Mouse (Mus musculus): ENCODE measurements around the gene Olfr744. TPM values are rescaled to one million over a fixed set of nuclear protein-coding genes. Genes with fewer than 3 reads are reported as not detected.
"Not testable (repeated sequence)": the region's sequence is repeated elsewhere in the genome, so short reads cannot be mapped to it uniquely, and the experiment has no call there.

Gene Olfr744
- not detected in 2 replicates for polyA plus RNA-seq (2015; fragmentation: Nextera tagmentation; extraction: Ambion mirVana)

GRCm38 (mm10) chr14:50614579-50614978 lies at the start of gene Olfr744:
Gene Olfr744 (plus strand): TSS chr14:50614879.
- H3K4me1 ChIP-seq = no peaks in the 10 kb centered on the region
- 77% methylated on average over 2 of the region's 2 CpGs for WGBS
- peaks cover 7% of the 10 kb centered on the region for H3K9me3 ChIP-seq
- H3K27me3 ChIP-seq (replicated peaks) = no peaks in the 10 kb centered on the region
- no peak within 1 kb of the TSS for H3K4me3 ChIP-seq
- no peak for ATAC-seq (ENCODE audit: extremely low read depth, insufficient number of reproducible peaks, low FRiP score, low TSS enrichment)
- H3K9ac ChIP-seq = no peak within 1 kb of the TSS
- no peaks in the 10 kb centered on the region for H3K36me3 ChIP-seq
- H3K4me2 ChIP-seq = no peak within 1 kb of the TSS
- no peak within 1 kb of the TSS for H3K27ac ChIP-seq (replicated peaks)

- not testable (repeated sequence) for H3K4me1 ChIP-seq; H3K9me3 ChIP-seq; H3K27ac ChIP-seq (replicated peaks); H3K27me3 ChIP-seq (replicated peaks); H3K4me3 ChIP-seq; H3K36me3 ChIP-seq; H3K9ac ChIP-seq; ATAC-seq (ENCODE audit: extremely low read depth, insufficient number of reproducible peaks, low FRiP score, low TSS enrichment); H3K4me2 ChIP-seq
- WGBS = 77% methylated on average over 1 of the region's 1 CpGs
These were observed 41.6 kb upstream of the Olfr744 start for GRCm38 (mm10) chr14:50573056-50573455.

DNA sequence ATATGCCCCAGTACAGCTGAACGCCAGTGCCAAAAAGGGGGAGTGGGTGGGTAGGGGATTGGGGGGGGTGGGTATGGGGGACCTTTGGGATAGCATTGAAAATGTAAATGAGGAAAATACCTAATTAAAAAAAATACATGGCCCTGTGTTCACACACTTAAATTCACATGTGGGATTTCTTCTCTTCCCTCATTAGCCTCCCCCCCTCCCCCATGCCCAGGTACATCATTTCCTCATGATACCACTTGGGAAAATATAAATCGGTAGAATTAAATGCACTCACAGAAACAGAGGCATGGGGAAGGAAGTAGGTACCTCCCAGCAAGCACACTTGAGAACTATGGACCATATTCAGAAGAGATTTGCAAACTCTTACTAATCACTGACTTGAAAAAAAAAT lies 24.4 kb downstream of the Olfr744 start, which contains the start of gene Olfr745:
Olfr745 (plus strand) TSS at position 301 of the 400 bp plus-strand sequence.
- H3K9me3 ChIP-seq = 0 out of 2 replicates have a peak, but pooled peaks cover 10% of the 10 kb centered on the region
- no peaks in the 10 kb centered on the region for H3K27me3 ChIP-seq (replicated peaks)
- no peak within 1 kb of the TSS for H3K4me3 ChIP-seq
- no peak within 1 kb of the TSS for H3K4me2 ChIP-seq
- WGBS = 74% methylated on average over 2 of the region's 2 CpGs
- H3K9ac ChIP-seq = no peak within 1 kb of the TSS
- H3K27ac ChIP-seq (replicated peaks) = no peak within 1 kb of the TSS
- no peaks in the 10 kb centered on the region for H3K4me1 ChIP-seq
- no peaks in the 10 kb centered on the region for H3K36me3 ChIP-seq
- ATAC-seq (ENCODE audit: extremely low read depth, insufficient number of reproducible peaks, low FRiP score, low TSS enrichment) = no peak

DNA sequence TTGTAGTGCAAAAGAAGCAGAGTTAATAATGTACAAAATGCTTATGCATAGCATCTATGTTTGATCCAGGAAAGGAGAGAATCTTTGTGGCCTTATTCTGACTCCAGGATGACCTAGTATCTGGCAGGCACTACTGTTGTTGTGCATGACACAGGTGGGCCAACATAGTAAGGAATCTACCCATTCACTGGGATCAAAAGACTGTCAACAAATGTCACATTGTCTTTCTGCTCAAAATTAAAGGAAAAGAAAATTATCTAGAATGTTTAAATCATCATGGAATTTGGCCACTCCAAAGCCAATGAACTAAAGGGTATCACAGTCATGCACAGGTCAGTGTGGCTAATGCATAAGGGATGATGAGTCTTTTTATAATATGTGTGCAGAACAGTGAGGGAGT lies 32.1 kb downstream of the Olfr744 start, which contains the start of gene Olfr746:
Olfr746 (plus strand) TSS at position 301 of the 400 bp plus-strand sequence.
- ATAC-seq (ENCODE audit: extremely low read depth, insufficient number of reproducible peaks, low FRiP score, low TSS enrichment) = no peak
- Histone ChIP-seq H3K27ac (replicated peaks) (no peak within 1 kb of the TSS), H3K9ac (no peak within 1 kb of the TSS), H3K36me3 (no peaks in the 10 kb centered on the region), H3K4me2 (no peak within 1 kb of the TSS), H3K27me3 (replicated peaks) (no peaks in the 10 kb centered on the region), H3K9me3 (peaks cover 3% of the 10 kb centered on the region; the same call in 1 of the 2 replicates), H3K4me3 (no peak within 1 kb of the TSS), H3K4me1 (no peaks in the 10 kb centered on the region)

Other genes starting within 250 kb of the Olfr744 start
- gene Olfr736, start 233.7 kb upstream of the Olfr744 start, polyA plus RNA-seq (2015; fragmentation: Nextera tagmentation; extraction: Ambion mirVana) = not detected in 2 replicates
- gene Olfr738, start 207.3 kb upstream of the Olfr744 start, polyA plus RNA-seq (2015; fragmentation: Nextera tagmentation; extraction: Ambion mirVana) = not detected in 2 replicates
- gene Olfr739, start 196.3 kb upstream of the Olfr744 start, polyA plus RNA-seq (2015; fragmentation: Nextera tagmentation; extraction: Ambion mirVana) = not detected in 2 replicates
- gene Olfr740, start 169.3 kb upstream of the Olfr744 start, polyA plus RNA-seq (2015; fragmentation: Nextera tagmentation; extraction: Ambion mirVana) = not detected in 2 replicates
- gene Olfr741, start 142.1 kb upstream of the Olfr744 start, polyA plus RNA-seq (2015; fragmentation: Nextera tagmentation; extraction: Ambion mirVana) = not detected in 2 replicates
- gene Olfr742, start 111.3 kb upstream of the Olfr744 start, polyA plus RNA-seq (2015; fragmentation: Nextera tagmentation; extraction: Ambion mirVana) = not detected in 2 replicates
- not detected in 2 replicates for gene Olfr743, start 93.0 kb upstream of the Olfr744 start, polyA plus RNA-seq (2015; fragmentation: Nextera tagmentation; extraction: Ambion mirVana)
- gene Olfr745, start 24.5 kb downstream of the Olfr744 start, polyA plus RNA-seq (2015; fragmentation: Nextera tagmentation; extraction: Ambion mirVana) = not detected in 2 replicates
- not detected in 2 replicates for gene Olfr746, start 32.2 kb downstream of the Olfr744 start, polyA plus RNA-seq (2015; fragmentation: Nextera tagmentation; extraction: Ambion mirVana)
- not detected in 2 replicates for gene Olfr747, start 78.3 kb downstream of the Olfr744 start, polyA plus RNA-seq (2015; fragmentation: Nextera tagmentation; extraction: Ambion mirVana)
- gene Olfr748, start 92.5 kb downstream of the Olfr744 start, polyA plus RNA-seq (2015; fragmentation: Nextera tagmentation; extraction: Ambion mirVana) = not detected in 2 replicates
- not detected in 2 replicates for gene Olfr749, start 130.2 kb downstream of the Olfr744 start, polyA plus RNA-seq (2015; fragmentation: Nextera tagmentation; extraction: Ambion mirVana)
- gene Ttc5, start 170.6 kb downstream of the Olfr744 start, polyA plus RNA-seq (2015; fragmentation: Nextera tagmentation; extraction: Ambion mirVana) = 48.8 and 51.4 TPM in 2 replicates
- gene Ccnb1ip1, start 192.9 kb downstream of the Olfr744 start, polyA plus RNA-seq (2015; fragmentation: Nextera tagmentation; extraction: Ambion mirVana) = not detected in 2 replicates
- gene Parp2, start 193.0 kb downstream of the Olfr744 start, polyA plus RNA-seq (2015; fragmentation: Nextera tagmentation; extraction: Ambion mirVana) = 35.1 and 41.6 TPM in 2 replicates

Data from heart, embryonic 13.5 days (tissue).